Mouse (Mus musculus) liver, embryonic 14.5 days (tissue): ENCODE measurements at regions not wholly inside any gene's neighbourhood (a gene's known extent, or its start where the extent isn't known, plus 50 kb on each side); places are given as distances from the start of the nearest gene placed in this dataset.

Experiments
- CTCF ChIP-seq: IDR thresholded peaks from 2 replicates; pipeline ENCODE4 v1.5.1; 2016; ENCODE audit warnings: antibody characterized with exemption, low read depth, control low read depth
- EP300 ChIP-seq: IDR thresholded peaks from 2 replicates; pipeline ENCODE4 v1.6.1; 2016; ENCODE audit warnings: antibody characterized with exemption, low read depth

- TF ChIP-seq CTCF: no peak
- TF ChIP-seq EP300: no peak
Measured at GRCm38 (mm10) chr6:103119537-103119936, 390.8 kb upstream of the Chl1 start.
